Mouse (Mus musculus): ENCODE results near the gene Mcts2.

Mcts2 gene

DNA sequence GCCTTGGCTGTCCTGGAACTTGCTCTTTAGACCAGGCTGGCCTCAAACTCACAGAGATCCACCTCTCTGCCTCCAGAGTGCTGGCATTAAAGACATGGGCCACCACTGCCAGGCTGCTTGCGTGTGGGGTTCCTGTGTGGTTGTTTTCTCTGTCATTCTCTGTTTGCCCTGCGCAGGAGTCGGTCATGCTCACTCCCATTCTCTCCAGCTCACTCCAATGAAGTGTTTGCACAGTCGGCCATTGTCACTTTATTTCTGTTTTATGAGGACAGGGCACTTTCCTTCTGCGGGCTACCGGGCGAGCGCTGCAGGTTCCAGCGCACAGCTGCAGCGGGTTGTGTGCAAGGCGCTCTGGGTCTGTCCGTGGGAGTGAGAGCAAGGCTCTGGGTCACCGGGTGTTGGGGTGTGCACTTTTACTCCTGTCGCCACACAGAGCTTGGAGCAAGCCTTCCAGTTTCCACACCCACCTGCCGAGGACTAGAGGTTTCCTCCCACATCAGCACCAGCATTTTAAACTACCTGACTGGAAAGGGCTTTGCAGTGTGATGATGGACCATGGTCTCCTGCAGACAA, 38.4 kb downstream of the Mcts2 start:
- DNase-seq (ENCODE audit: low read depth, low spot score), result no peak

DNA sequence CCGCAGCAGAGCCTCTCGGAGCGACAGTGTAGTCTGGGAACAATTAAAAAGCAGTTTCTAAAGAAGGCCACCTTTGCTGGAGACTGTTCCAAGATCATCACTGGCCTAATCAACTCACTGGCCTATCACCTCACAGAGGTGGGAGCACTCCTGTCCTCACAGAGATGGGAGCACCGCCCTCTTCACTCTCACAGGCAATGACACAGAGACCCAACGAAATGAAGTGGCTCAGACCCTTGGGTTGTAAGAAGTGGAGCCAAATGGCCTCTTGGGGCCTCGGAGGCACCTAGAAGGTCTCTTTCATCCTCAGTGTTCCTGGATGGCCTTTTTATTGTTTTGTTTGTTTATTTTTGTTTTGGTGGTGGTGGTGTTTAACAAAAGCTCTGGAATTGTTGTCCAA, 39.4 kb downstream of the Mcts2 start:
- DNase-seq (ENCODE audit: low read depth, low spot score), result peak; percentile 53

DNA sequence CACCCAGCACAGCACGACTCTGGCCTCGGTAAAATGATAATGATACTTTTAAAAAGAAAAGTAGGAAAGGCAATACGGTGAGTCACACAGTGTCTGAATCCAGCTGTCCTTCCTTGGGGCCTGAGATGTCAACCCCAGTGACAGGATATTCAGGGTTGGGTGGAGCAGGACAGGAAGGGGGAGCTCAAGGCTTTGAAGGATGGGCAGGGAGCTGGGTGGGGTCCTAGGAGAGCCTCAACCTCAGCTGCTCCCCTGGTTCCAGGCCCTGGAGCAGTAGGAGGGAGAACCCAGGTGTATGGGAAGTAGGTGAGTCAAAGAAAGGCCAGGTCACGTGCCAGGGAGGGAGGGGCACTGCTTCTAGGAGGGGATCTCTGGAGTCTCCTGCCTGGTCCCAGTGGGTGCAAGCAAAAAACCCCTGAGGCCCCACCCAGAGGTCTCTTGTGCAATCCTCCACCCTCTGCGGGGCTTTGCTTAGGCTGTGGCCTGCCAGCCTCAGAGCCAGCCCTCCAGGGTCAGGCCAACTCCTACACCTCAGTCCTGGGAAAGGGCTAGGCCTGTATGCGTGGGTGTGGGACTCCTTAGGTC, 40.0 kb downstream of the Mcts2 start:
- DNase-seq (ENCODE audit: low read depth, low spot score), result peak; percentile 91

GRCm38 (mm10) chr2:152727795-152728510, 41.1 kb downstream of the Mcts2 start:
- peak; percentile 70 for DNase-seq (ENCODE audit: low read depth, low spot score)

DNA sequence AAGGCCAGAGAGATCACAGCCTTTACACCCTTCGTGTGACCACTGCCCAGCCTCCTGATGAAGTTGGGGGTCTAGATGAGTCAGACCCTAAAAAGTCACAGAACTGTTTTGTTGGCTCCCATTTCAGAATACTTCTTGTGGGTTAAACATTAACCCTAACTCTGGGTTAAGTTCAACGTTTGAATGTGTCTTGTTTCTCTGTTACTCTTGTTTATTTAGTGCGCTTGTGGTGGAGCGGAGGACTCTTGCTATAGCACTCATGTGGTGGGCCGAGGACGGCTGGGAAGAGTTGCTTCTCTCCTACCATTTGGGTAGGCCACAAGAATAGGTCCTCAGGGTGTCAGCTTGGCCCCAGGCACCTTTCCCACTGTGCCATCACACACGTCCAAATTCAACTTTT, 41.8 kb downstream of the Mcts2 start:
- no peak for DNase-seq (ENCODE audit: low read depth, low spot score)

DNA sequence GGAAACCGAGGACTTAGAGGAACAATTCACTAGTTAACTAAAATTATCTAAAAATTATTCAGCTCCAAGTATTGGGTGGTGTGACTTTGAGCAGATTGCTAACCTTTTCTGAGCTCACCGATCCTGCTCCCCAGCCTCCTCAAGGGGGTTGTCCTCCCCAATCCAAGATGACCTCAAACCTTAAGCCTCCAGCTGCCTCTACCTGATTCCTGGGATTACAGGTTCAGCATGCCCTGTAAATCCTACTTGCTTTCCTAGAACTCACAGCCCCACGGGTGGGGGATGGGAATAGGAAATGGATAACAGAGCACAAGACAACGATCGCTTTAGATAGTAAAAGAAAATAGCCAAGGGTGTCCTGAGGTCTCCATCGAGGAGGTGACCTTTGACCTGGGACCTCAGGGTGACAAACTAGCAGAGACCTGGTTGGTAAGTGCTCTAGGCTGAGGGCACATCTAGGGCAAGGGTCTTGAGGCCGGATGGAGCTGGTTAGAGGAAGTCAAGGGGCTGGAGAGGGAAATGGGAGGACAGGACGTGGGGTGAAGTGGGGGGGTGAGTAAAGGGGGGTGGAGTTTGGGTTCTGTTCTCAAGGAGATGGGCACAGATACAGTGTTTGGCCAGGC, 42.3 kb downstream of the Mcts2 start:
- DNase-seq (ENCODE audit: low read depth, low spot score), result peak; percentile 77

DNA sequence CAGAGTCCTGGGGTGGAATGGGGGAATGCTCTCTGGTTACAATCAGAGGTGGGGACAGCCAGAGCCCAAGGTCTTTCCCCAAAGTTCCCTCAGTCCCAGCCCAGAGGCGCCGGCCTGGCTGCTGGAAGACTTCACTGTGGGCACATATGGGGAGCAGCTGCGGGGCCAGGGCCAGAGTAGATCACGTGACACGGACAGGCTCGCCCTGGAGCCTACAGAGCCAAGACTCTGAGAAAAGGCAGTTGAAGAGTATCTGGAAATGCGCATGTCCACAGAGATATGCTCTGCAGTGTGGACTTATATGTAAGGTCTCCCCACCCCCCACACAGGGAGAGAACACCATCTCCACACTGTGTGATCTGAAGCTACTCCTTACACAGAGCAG, 42.8 kb downstream of the Mcts2 start:
- DNase-seq (ENCODE audit: low read depth, low spot score), result no peak

GRCm38 (mm10) chr2:152733201-152733600, 46.4 kb downstream of the Mcts2 start:
- DNase-seq (ENCODE audit: low read depth, low spot score), result no peak

DNA sequence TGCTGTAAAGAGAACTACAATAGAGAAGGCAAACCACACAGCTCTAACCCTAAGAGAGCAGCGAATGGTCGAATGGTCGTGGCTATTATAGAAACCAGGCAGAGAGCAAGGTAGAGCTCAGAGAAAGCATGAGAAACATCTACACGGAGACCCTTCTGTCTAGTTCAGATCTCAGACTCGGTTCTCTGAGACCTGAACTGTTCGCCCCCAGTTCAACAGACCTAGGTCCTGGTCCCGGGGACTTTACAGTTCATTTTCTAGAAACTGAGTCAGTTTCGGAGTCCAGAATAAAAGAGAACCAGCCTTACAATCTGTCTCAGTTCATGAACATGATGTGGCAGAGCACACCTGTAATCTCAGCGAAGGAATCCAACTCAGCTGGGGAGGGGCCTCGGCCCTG, 47.7 kb downstream of the Mcts2 start:
- DNase-seq (ENCODE audit: low read depth, low spot score), result no peak

GRCm38 (mm10) chr2:152734984-152735383, 48.1 kb downstream of the Mcts2 start:
- DNase-seq (ENCODE audit: low read depth, low spot score), result peak; percentile 93

DNA sequence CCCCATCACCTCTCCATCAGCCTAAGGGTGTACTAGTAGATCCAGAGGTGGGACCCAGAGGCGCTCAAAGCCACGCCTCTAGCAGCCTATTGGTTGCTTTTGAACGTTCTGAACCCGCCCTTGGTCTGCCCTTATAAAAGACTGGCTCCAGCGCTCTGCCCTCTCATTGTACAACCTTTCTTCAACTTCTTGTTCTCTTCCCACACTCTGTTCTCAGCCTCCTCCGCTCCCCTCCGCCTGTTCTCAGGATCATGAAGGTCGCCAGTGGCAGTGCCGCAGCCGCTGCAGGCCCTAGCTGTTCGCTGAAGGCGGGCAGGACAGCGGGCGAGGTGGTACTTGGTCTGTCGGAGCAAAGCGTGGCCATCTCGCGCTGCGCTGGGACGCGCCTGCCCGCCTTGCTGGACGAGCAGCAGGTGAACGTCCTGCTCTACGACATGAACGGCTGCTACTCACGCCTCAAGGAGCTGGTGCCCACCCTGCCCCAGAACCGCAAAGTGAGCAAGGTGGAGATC, 49.3 kb downstream of the Mcts2 start, which contains the start of gene Id1:
Id1 (plus strand) TSS at position 162 of the 512 bp plus-strand sequence.
- DNase-seq (ENCODE audit: low read depth, low spot score), result peak; percentile 93

- no peak for DNase-seq (ENCODE audit: low read depth, low spot score)
These were observed 49.9 kb downstream of the Mcts2 start for GRCm38 (mm10) chr2:152736748-152737147.
